Mouse (Mus musculus): Measurements from ENCODE around the gene Sema3c. TPM values are rescaled to one million over a fixed set of nuclear protein-coding genes. Genes with fewer than 3 reads are reported as not detected.

Gene Sema3c
- polyA plus RNA-seq, 1 experiment from 2014 or later = 22.2 TPM

DNA sequence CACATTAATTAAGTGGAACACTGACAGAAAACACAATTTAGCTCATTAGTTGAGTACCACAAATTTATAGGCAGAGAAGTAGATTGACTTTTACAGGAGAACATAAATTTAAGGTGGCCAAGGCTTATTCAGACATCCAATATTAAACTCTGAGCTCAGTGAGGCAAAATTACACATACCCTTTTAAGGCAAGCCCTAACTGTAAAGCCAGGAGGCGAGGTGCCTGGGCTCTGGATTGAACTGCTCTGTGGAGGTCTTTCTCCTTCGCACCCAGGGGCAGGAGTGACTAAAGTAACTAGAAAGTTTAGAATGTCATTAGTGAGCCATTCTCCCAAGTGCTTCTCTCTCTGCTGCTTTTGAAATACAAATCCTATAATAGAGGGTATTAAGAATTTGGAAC lies 46.5 kb downstream of the Sema3c start:
- Histone ChIP-seq H3K4me1 (replicated peaks; ENCODE audit: control insufficient read depth, insufficient read depth, low read length) (no peaks in the 10 kb centered on the region), H3K9me3 (ENCODE audit: control insufficient read depth, low read length) (no peaks in the 10 kb centered on the region), H3K27ac (ENCODE audit: low read depth, low read length) (no peak overlapping the region), H3K4me2 (replicated peaks; ENCODE audit: low read depth, low read length) (no peak overlapping the region), H3K27me3 (ENCODE audit: control insufficient read depth, insufficient read depth, low read length) (no peaks in the 10 kb centered on the region), H3K4me3 (ENCODE audit: low read depth, low read length) (no peak overlapping the region), H3K9ac (ENCODE audit: low read depth, low read length) (no peak overlapping the region), H3K36me3 (ENCODE audit: control insufficient read depth, insufficient read depth, low read length) (no peaks in the 10 kb centered on the region)
- ATAC-seq (ENCODE audit: low FRiP score) (no peak), DNase-seq (ENCODE audit: low spot score) (no peak)
- 77% methylated on average over 2 of the region's 2 CpGs for WGBS

DNA sequence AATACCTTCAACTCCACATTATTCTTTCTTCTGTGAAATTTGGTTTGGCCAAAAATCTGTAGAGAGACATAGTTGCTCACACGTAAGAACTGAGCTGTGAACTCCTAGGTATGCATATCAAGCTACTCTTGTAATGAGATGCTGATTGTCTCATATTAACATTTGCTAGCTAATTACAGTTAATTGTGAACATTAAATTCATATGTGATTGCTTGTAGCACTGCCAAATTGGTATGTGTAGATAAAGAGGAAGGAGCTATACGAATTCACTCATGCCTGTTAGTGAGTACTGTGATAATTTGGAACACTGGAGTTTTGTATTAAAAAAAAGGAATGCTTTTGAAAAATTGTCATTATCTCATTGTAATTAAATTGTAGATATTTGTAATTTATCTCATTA lies 48.5 kb downstream of the Sema3c start:
- Histone ChIP-seq H3K4me2 (replicated peaks; ENCODE audit: low read depth, low read length) (no peak overlapping the region), H3K9me3 (ENCODE audit: control insufficient read depth, low read length) (no peaks in the 10 kb centered on the region), H3K9ac (ENCODE audit: low read depth, low read length) (no peak overlapping the region), H3K27ac (ENCODE audit: low read depth, low read length) (no peak overlapping the region), H3K36me3 (ENCODE audit: control insufficient read depth, insufficient read depth, low read length) (no peaks in the 10 kb centered on the region), H3K27me3 (ENCODE audit: control insufficient read depth, insufficient read depth, low read length) (no peaks in the 10 kb centered on the region), H3K4me3 (ENCODE audit: low read depth, low read length) (no peak overlapping the region), H3K4me1 (replicated peaks; ENCODE audit: control insufficient read depth, insufficient read depth, low read length) (no peaks in the 10 kb centered on the region)
- 89% methylated on average over 2 of the region's 2 CpGs for WGBS
- no peak for ATAC-seq (ENCODE audit: low FRiP score)
- DNase-seq (ENCODE audit: low spot score) = no peak

DNA sequence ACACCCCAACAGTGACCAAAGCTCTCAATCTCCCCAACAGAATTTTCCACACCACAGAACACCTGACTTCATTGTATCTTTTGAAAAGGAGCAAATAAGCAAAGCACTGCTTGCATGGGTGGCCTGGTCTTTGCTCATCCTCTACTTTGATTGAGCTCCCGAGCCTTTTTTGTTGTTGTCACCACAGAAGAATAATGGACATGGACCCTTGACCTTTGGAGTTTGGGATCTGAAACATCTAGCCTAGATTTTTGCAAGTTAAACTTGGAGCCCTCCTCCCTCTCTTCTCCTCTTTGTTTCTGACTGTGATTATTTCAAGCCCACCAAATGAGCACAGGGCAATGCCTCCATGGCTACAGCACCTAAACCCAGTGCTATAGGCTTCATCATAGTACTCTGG lies 54.5 kb downstream of the Sema3c start:
- Histone ChIP-seq H3K27ac (ENCODE audit: low read depth, low read length) (no peak overlapping the region), H3K4me3 (ENCODE audit: low read depth, low read length) (no peak overlapping the region), H3K9me3 (ENCODE audit: control insufficient read depth, low read length) (no peaks in the 10 kb centered on the region), H3K4me2 (replicated peaks; ENCODE audit: low read depth, low read length) (no peak overlapping the region), H3K4me1 (replicated peaks; ENCODE audit: control insufficient read depth, insufficient read depth, low read length) (no peaks in the 10 kb centered on the region), H3K9ac (ENCODE audit: low read depth, low read length) (no peak overlapping the region), H3K27me3 (ENCODE audit: control insufficient read depth, insufficient read depth, low read length) (no peaks in the 10 kb centered on the region), H3K36me3 (ENCODE audit: control insufficient read depth, insufficient read depth, low read length) (no peaks in the 10 kb centered on the region)
- ATAC-seq (ENCODE audit: low FRiP score) (no peak), DNase-seq (ENCODE audit: low spot score) (no peak)
- WGBS = 10% methylated on average over 1 of the region's 1 CpGs

DNA sequence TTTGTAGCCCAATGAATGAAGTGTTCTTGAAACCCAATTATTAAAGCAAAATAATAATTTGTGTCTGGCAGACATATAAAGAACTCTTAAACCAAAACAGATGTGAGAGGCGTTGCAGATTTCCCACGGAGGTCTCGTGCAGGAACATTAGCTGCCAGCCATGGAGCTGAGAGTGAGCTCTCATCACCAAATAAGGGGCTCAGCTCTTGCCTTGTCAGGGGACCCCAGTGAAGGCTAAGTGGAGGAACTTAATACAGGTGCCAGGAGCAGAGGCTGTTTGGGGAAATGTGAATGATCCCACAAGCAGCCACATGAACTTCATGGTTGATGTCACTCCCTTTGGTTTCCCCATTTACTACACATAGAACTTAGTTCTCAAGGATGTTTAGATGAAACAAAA lies 55.5 kb downstream of the Sema3c start:
- H3K4me2 ChIP-seq (replicated peaks; ENCODE audit: low read depth, low read length) = no peak overlapping the region
- H3K27ac ChIP-seq (ENCODE audit: low read depth, low read length) = no peak overlapping the region
- DNase-seq (ENCODE audit: low spot score) (no peak), ATAC-seq (ENCODE audit: low FRiP score) (no peak)
- no peak overlapping the region for H3K4me3 ChIP-seq (ENCODE audit: low read depth, low read length)
- no peaks in the 10 kb centered on the region for H3K4me1 ChIP-seq (replicated peaks; ENCODE audit: control insufficient read depth, insufficient read depth, low read length)
- H3K9ac ChIP-seq (ENCODE audit: low read depth, low read length) = no peak overlapping the region
- no peaks in the 10 kb centered on the region for H3K9me3 ChIP-seq (ENCODE audit: control insufficient read depth, low read length)
- H3K27me3 ChIP-seq (ENCODE audit: control insufficient read depth, insufficient read depth, low read length) = no peaks in the 10 kb centered on the region
- no peaks in the 10 kb centered on the region for H3K36me3 ChIP-seq (ENCODE audit: control insufficient read depth, insufficient read depth, low read length)
- WGBS = 50% methylated on average over 3 of the region's 3 CpGs

DNA sequence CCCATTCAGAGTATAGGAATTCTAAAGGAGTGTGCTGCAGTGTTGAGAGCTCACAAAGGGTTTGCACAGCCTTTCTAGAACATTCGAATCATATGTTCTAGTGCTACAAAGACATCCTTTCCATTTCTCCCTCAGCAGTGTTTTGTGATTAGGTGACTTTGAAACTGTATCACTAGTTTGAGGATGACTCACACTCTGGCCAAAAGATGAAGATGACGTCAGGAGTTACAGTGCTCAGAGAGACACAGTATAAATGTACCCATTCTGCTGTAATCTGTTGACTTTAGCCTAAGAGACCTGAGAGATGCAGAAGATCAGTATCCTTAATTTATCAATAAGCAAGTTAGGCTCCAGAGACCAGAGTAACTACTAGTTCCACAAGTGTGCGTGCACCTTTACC lies 65.4 kb downstream of the Sema3c start:
- Histone ChIP-seq H3K4me3 (ENCODE audit: low read depth, low read length) (no peak overlapping the region), H3K27me3 (ENCODE audit: control insufficient read depth, insufficient read depth, low read length) (no peaks in the 10 kb centered on the region), H3K4me1 (replicated peaks; ENCODE audit: control insufficient read depth, insufficient read depth, low read length) (no peaks in the 10 kb centered on the region), H3K27ac (ENCODE audit: low read depth, low read length) (no peak overlapping the region), H3K36me3 (ENCODE audit: control insufficient read depth, insufficient read depth, low read length) (no peaks in the 10 kb centered on the region), H3K4me2 (replicated peaks; ENCODE audit: low read depth, low read length) (no peak overlapping the region), H3K9me3 (ENCODE audit: control insufficient read depth, low read length) (no peaks in the 10 kb centered on the region), H3K9ac (ENCODE audit: low read depth, low read length) (no peak overlapping the region)
- ATAC-seq (ENCODE audit: low FRiP score) (no peak), DNase-seq (ENCODE audit: low spot score) (no peak)
- 91% methylated on average over 3 of the region's 3 CpGs for WGBS

DNA sequence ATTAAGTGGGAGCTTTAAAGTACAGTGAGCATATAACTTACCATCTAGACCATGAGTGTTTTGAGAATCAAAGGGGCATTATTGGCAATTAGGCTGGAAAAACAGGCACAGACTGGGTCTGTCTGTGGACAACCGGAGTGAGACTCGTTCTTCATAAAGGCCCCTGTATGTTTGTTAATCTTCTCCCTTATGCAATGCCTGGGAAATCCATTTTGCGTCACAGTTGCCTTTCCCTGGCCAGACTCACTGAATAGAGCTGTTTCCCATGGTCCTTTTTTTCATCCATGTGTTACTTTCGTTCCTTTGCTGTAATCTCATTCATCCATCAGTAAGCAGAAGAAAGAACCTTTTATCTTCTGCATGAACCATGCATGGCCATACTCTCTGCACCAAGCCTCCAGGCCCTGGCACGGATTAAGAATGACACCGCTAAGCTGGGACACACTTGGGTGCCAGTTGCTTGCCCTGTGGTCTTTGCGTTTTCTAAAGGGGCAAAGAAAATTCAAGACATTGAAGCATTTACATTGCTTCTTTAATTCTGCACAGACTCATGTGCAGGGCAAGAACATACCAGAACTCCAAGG lies 73.7 kb downstream of the Sema3c start:
- Histone ChIP-seq H3K27me3 (ENCODE audit: control insufficient read depth, insufficient read depth, low read length) (no peaks in the 10 kb centered on the region), H3K9ac (ENCODE audit: low read depth, low read length) (no peak overlapping the region), H3K27ac (ENCODE audit: low read depth, low read length) (no peak overlapping the region), H3K4me3 (ENCODE audit: low read depth, low read length) (no peak overlapping the region), H3K36me3 (ENCODE audit: control insufficient read depth, insufficient read depth, low read length) (no peaks in the 10 kb centered on the region), H3K4me2 (replicated peaks; ENCODE audit: low read depth, low read length) (no peak overlapping the region), H3K9me3 (ENCODE audit: control insufficient read depth, low read length) (no peaks in the 10 kb centered on the region), H3K4me1 (replicated peaks; ENCODE audit: control insufficient read depth, insufficient read depth, low read length) (no peaks in the 10 kb centered on the region)
- no peak for ATAC-seq (ENCODE audit: low FRiP score)
- DNase-seq (ENCODE audit: low spot score) = no peak
- WGBS = 71% methylated on average over 7 of the region's 7 CpGs

DNA sequence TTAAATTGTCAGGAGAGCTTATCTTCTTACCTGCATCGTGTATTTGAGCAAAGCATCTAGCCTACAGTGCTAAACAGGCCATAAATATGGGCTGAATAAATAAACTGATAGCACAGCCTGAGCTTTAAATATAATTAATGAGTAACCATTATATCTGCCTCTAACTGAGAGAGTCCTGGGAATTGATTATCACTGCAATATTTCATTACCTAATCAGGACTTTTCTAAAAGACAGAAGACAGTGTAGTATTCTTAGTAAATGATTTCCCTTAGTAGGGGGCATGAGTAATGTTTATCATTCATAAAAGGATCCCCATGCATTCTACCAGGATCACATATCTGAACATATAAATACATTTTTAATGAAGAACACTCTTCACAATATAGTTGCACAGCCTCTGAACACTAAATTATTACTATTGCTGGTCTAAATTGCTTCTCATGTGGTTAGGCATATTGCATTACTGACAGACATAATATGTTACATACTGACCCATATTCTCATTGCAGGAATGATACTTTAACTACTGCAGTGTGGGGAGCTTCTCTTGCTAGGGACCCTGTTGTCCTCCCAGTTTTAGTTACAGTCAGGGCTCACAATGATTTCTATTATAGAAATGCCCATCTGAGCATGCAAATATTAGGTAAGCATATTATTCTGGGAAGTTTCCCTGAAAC lies 74.9 kb downstream of the Sema3c start:
- Histone ChIP-seq H3K27me3 (ENCODE audit: control insufficient read depth, insufficient read depth, low read length) (no peaks in the 10 kb centered on the region), H3K9me3 (ENCODE audit: control insufficient read depth, low read length) (no peaks in the 10 kb centered on the region), H3K4me1 (replicated peaks; ENCODE audit: control insufficient read depth, insufficient read depth, low read length) (no peaks in the 10 kb centered on the region), H3K36me3 (ENCODE audit: control insufficient read depth, insufficient read depth, low read length) (no peaks in the 10 kb centered on the region), H3K4me2 (replicated peaks; ENCODE audit: low read depth, low read length) (no peak overlapping the region), H3K9ac (ENCODE audit: low read depth, low read length) (no peak overlapping the region), H3K4me3 (ENCODE audit: low read depth, low read length) (no peak overlapping the region), H3K27ac (ENCODE audit: low read depth, low read length) (no peak overlapping the region)
- no peak; the same call in 1 of the 2 replicates for ATAC-seq (ENCODE audit: low FRiP score)
- 60% methylated on average over 1 of the region's 1 CpGs for WGBS
- DNase-seq (ENCODE audit: low spot score) = no peak

DNA sequence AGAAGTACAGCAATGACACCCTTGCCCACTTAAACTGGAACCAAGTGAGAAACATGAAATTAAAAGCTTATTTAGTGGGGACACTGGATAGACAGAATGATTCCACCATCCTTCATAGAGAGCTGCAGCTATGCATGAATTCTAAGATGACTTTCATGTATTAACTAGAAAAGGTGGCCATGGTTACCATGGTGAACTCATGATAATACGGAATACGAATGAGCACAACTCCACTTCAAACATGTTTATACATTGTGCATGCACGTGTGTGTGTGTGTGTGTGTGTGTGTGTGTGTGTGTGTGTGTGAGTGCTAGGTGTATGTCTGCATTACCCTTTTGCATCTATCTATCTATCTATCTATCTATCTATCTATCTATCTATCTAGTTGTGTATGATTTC lies 87.1 kb downstream of the Sema3c start:
- Histone ChIP-seq H3K36me3 (ENCODE audit: control insufficient read depth, insufficient read depth, low read length) (no peaks in the 10 kb centered on the region), H3K4me2 (replicated peaks; ENCODE audit: low read depth, low read length) (no peak overlapping the region), H3K27ac (ENCODE audit: low read depth, low read length) (no peak overlapping the region), H3K9ac (ENCODE audit: low read depth, low read length) (no peak overlapping the region), H3K9me3 (ENCODE audit: control insufficient read depth, low read length) (no peaks in the 10 kb centered on the region), H3K4me3 (ENCODE audit: low read depth, low read length) (no peak overlapping the region), H3K4me1 (replicated peaks; ENCODE audit: control insufficient read depth, insufficient read depth, low read length) (no peaks in the 10 kb centered on the region), H3K27me3 (ENCODE audit: control insufficient read depth, insufficient read depth, low read length) (no peaks in the 10 kb centered on the region)
- ATAC-seq (ENCODE audit: low FRiP score) (no peak), DNase-seq (ENCODE audit: low spot score) (no peak)
- 80% methylated on average over 3 of the region's 3 CpGs for WGBS

DNA sequence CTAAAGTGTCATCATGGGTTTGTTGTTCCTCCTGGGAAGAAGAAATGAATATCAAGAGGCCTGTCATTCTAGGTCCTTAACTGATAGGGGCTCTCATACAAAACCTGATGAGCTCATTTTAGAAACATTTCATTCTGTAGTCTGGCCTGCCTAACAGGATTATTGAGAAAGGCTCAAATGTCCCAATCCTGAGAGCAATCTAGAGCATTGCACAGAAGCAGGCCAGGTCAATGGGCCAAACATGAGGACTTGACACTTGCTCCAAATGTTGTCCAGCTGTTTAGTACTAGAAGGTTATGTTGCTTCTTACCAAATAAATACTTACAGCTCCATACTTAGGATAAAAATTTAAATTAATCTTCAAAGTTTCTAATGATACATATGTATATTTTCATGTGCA lies 97.3 kb downstream of the Sema3c start:
- Histone ChIP-seq H3K36me3 (ENCODE audit: control insufficient read depth, insufficient read depth, low read length) (no peaks in the 10 kb centered on the region), H3K9ac (ENCODE audit: low read depth, low read length) (no peak overlapping the region), H3K27ac (ENCODE audit: low read depth, low read length) (no peak overlapping the region), H3K4me2 (replicated peaks; ENCODE audit: low read depth, low read length) (no peak overlapping the region), H3K4me3 (ENCODE audit: low read depth, low read length) (no peak overlapping the region), H3K4me1 (replicated peaks; ENCODE audit: control insufficient read depth, insufficient read depth, low read length) (no peaks in the 10 kb centered on the region), H3K27me3 (ENCODE audit: control insufficient read depth, insufficient read depth, low read length) (no peaks in the 10 kb centered on the region), H3K9me3 (ENCODE audit: control insufficient read depth, low read length) (no peaks in the 10 kb centered on the region)
- DNase-seq (ENCODE audit: low spot score) (no peak), ATAC-seq (ENCODE audit: low FRiP score) (no peak)

All from hindbrain, embryonic 11.5 days (tissue).